Mouse (Mus musculus) adrenal gland, postnatal 10 days (tissue): Measurements from ENCODE around the gene Mn1. TPM values are rescaled to one million over a fixed set of nuclear protein-coding genes. Genes with fewer than 3 reads are reported as not detected.

ENCODE experiments used
- DNase-seq: peaks from one replicate; pipeline ENCODE4 v3.0.0; 2021; ENCODE audit warnings: mixed read lengths
- total RNA-seq, 2 experiments: library from RNA; stranded (reverse); gene quantifications; 2 replicates each; pipeline ENCODE4 v1.2.3; 2021

Gene Mn1
- total RNA-seq, 2 experiments from 2014 or later, result 6.4 to 8.5 TPM

DNA sequence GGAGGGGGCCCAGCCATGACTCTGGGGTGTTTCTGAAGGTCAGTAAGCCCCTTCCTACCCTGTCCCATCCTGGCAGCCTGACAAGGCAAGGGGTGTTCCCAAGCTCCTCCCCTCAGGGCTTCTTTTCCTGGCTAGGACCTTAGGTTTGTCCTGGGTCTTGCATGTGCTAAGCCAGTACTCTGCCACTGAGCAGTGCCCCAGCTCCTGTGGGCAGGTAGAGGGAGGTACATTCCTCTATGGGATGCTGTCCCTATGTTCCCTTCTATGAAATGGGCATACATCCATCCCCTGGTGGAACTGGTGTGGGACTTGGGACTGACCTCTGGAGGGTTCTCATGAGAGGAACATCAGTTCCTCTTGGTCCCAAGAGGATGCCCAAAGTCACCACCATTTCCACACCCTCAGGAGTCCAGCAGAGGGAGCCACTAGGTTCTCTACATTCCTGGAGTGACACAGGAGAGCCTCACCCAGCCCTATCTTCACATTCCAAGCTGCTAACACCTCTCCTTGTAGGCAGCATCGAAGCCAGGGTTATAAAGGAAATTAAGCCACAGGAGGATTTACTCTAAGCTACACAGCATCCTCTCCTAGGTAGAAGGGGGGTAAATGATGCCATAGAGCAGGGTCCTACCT, 7.6 kb upstream of the Mn1 start:
- DNase-seq, result peak; percentile 42

DNA sequence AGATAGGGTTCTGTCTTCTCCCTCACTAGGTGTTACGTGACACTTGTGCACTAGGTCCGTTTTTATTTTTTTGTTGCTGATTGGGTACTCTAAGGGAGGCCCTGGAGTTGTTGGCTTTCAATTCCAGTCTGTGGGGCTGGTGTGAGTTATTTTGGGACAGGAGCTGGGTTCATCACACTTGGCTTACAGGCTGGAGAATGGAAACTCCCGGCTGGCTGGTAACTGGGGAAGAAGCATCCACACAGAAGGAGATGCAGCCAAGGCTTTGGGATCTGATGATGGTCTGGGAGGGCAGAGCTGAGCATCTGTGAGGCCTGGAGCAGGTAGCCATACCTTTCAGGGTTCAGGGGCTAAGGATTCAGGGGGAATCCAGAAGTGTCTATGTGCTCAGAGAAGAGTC, 6.5 kb upstream of the Mn1 start:
- no peak for DNase-seq

DNA sequence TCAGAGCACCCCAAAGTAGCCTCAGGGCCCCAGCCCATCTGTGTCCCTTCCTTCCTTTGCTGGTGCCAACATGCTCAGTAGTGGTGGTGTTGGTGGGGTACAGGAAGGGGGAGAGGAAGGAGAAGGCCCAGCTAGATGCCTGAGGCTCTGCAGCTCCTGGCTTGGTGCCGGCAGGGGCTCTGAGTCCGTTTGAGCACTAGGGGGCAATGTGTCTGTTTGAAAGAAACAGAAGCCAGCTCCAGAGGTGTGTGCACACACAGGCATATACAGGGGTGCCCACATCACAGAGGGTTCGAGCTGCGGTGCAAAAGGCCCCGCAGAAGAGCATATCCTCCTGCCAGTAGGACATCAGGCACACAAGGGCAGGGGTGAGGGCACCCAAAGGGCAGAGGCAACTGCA, 3.0 kb upstream of the Mn1 start:
- peak; percentile 86 for DNase-seq

DNA sequence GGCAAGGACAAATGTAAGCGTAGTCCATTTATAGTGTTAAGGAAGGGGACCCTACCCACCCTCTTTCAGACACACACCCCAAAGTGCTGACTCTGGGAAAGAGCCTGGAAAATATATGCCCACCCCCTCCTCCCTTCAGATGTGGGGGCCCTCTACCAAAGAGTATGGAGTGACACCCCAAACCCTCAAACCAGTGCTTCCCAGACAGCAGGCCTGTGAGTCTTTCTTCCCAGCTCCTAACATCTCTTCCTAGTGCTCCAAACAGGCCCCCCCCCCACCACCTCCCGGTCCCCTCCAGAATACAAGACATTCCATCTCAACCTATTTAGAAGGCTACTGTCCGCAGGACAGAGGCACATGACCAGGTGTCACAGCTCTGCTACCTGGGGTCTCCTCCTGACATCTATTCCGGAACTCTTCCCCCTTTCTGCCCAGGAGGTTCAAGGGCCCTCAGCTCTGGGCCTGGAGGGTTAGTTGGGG, 2.4 kb upstream of the Mn1 start:
- no peak for DNase-seq

DNA sequence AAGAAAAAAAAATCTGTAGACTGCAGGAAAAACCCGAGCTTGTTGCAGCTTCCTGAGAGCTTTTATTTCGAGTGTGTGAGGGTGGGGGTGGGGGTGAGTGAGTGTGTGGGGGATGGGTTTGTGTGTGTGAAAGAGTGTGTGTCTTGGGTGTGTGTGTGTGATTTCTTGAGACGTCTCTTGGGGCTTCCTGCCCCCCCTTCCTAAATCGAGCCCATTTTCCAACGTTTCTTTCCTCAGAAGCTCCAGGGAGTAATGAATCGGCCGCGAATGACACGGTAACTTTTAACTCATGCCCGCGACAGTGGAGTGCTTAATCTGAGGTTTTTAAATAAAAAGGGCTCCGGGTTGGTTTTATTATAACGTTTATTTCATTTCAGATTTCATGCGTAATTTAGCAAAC, 1.6 kb upstream of the Mn1 start:
- DNase-seq, result no peak

DNA sequence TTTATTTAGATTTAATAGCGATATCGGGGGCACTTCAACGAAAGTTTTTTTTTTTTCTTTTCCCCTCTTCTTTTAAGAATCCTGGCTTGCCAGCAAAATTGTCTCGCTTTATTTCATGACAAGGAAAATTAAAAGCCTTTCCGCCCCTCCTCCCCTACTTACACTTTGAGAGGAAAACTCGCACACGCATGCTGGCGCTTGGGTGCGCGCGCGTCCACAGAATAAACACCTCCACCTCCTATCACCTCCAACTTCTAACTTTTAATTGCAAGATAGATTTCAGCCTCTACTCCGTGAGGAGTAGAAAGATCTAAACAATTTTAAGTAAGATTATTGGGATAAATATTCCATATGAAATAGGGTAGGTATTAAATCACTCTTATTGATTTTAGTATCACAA, 1.1 kb upstream of the Mn1 start:
- DNase-seq, result no peak

DNA sequence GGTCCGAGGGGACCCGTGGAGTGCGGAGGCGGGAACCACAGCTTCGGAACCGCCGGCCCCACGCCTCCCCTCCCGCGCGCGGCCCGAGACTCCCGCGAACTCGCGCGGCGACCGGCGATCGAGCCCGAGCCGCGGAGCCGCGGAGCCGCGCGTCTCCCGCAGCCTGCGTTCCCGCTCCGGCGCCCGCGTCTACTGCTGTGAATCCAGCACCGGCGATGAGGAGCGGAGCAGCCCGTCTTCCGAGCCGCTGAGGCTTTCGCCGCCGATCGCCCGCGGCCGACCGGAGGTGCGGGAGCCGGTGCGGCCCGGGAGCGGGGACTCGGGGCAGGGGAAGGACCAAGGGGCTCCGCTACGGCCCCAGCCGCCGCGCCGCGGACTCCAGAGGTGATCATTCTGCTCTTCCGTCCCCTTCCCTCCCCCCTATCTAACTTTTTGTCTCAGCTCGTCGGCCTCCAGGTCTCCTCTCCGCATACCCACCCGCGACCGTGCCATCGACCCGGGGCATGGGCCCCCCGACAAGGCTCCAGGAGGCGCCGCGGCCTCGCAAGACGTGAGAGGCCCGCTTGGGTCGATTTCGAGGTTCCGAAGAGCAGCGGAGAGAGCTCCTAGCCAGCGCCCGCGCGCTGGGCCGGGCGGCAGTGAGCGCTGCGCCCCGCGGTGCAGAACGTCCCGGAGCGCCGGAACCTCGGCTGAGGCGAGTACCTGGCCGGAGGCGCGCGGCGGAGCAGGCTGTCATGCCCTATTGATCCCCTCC, 393 bp downstream of the Mn1 start:
- peak; percentile 46 for DNase-seq

DNA sequence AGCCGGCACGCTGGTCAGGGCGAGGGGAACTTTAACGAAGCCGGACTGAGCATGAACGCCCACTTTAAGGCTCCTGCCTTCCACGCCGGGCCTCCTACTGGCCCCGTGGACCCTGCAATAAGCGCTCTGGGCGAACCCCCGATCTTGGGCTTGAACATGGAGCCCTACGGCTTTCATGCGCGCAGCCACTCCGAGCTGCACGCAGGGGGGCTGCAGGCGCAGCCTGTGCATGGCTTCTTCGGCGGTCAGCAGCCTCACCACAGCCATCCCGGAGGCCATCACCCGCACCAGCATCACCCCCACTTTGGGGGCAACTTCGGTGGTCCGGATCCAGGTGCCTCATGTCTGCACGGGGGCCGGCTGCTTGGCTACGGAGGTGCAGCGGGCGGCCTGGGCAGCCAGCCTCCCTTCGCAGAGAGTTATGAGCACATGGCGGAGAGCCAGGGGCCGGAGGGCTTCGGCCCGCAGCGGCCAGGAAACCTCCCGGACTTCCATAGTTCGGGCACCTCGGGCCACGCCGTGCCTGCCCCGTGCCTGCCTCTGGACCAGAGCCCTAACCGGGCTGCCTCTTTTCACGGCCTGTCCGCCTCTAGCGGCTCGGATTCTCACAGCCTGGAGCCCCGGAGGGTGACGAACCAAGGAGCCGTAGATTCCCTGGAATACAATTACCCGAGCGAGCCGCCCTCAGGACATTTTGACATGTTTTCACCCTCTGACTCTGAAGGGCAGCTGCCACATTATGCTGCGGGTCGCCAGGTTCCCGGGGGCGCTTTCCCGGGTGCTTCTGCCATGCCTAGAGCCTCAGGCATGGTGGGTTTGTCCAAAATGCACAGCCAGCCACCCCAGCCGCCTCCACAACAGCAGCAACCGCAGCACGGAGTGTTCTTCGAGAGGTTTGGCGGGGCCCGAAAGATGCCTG, 1.3 kb downstream of the Mn1 start:
- DNase-seq, result peak; percentile 28

DNA sequence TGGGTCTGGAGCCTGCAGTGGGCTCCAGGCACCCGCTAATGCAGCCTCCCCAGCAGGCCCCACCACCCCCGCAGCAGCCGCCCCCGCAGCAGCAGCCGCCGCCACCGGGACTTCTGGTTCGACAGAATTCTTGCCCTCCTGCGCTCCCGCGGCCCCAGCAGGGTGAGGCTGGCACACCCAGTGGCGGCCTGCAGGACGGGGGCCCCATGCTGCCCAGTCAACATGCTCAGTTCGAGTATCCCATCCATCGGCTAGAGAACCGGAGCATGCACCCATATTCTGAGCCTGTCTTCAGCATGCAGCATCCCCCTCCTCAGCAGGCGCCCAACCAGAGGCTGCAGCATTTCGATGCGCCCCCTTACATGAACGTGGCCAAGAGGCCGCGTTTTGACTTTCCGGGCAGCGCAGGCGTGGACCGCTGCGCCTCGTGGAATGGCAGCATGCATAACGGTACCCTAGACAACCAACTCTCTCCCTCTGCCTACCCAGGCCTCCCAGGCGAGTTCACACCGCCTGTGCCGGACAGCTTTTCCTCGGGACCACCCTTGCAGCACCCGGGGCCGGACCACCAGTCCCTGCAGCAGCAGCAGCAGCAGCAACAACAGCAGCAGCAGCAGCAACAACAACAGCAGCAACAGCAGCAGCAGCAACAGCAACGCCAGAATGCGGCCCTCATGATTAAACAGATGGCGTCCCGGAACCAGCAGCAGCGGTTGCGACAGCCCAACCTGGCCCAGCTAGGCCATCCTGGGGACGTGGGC, 2.1 kb downstream of the Mn1 start:
- DNase-seq, result no peak

DNA sequence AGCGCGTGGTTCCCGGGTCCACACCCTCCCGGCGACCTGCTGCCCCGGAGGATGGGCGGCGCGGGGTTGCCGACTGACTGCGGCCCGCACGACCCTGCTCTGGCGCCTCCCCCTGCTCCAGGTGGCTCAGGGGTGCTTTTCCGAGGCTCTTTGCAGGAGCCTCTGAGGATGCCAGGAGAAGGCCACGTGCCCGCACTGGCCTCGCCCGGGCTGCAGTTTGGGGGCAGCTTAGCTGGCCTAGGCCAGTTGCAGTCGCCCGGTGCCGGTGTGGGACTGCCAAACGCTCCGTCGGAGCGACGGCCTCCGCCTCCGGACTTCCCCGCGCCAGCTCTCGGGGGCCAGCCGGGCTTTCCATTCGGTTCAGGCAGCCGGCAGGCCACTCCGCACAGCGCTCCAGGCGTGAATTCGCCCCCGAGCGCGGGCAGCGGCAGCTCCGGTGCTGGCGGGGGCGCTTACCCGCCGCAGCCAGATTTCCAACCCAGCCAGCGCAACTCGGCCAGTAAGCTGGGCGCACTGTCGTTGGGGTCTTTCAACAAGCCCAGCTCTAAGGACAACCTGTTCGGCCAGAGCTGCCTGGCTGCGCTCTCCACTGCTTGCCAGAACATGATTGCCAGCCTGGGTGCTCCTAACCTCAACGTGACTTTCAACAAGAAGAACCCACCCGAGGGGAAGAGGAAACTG, 3.0 kb downstream of the Mn1 start:
- DNase-seq, result no peak

DNA sequence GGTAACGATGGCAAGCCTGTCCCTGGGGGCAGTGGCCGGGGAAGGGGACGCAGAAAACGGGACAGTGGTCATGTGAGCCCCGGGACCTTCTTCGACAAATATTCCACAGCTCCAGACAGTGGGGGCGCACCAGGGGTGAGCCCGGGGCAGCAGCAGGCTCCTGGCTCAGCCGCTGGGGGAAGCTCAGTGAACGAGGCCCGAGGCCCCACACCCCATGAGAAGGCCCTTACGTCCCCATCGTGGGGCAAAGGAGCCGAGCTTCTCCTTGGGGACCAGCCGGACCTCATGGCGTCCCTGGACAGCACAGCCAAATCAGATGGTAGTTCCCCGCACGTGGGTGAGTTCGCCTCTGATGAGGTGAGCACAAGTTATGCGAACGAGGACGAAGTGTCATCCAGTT, 3.7 kb downstream of the Mn1 start:
- no peak for DNase-seq

DNA sequence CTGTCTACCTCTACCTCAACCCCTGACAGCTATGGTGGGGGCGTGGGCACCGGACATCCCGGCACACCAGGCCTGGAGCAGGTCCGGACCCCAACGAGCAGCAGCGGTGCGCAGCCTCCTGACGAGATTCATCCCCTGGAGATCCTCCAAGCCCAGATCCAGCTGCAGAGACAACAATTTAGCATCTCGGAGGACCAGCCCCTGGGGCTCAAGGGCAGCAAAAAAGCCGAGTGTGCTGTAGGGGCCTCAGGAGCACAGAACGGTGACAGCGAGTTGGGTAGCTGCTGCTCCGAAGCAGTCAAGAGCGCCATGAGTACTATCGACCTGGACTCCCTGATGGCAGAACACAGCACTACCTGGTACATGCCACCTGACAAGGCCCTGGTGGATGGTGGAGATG, 4.3 kb downstream of the Mn1 start:
- DNase-seq, result no peak

DNA sequence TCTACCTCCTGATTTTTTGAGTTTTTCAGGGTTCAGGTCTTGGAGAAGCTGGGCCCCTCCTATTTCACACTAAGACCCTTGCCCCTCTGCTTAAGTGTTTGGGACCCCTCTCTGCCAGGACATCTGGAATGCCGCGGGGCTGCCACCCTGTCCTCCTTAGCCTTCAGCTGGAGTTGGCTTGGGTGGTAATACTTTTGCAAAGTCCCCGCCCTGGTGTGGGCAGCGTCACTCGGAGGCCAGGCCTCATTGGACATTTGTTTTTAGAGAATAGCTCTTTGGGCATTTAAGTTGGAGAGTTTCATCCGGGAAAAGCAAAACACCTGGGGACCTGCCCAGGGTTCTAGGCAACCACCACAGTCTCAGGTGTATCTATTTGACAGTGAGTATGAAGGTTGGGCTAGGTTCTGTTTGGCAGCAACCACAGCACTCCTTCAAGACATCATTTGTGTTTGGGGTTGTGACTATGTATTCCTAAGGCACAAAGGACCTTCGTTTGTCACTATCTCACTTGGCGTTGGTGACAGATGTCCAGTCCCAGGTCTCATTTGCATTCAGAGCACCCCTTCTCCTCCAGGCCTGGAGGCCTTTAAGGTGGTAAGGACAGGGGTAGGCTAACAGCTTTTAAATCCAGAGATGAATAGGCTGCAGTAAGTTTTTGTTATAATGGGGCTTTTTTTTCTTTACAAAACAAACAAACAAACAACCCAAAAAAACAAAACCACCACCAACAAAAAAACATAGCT, 5.1 kb downstream of the Mn1 start:
- no peak for DNase-seq

DNA sequence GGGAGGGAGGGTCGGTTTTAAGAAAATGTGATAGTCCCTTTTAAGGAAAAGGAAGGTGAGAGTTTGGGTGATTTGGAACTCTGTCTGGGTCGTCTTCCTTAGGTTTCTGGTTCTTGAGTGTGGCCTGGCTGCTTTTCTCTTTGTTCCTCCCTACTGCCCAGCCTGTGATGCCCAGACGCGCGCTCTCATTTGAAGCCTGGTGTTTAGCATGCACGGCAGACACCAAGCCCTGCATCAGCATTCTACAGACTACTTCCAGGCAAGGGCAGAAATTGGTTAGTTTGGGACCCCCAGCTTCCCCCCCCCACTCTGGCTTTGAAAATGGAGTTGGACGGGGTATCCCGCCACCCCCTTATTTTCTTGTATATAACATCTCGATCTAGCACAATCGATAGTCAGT, 5.8 kb downstream of the Mn1 start:
- no peak for DNase-seq

DNA sequence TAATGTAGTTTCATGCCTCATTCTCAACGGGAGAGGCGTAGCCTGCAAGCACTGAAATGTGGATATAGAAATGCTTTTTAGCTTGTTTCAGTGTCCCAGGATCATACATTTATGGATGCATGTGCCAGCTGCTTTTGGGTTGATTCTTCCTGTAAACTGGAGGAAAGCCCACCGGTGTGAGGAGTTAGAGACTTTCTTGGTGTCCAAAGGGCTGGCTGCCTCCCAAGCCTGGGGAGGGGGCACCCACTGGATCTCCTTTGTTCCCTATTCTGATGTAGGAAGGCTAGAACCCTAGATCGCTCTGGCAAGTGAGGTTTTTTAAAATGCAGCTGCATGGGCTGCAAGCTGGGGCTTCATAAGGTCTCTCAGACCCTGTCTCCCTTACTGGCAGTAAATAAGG, 6.5 kb downstream of the Mn1 start:
- DNase-seq, result no peak

DNA sequence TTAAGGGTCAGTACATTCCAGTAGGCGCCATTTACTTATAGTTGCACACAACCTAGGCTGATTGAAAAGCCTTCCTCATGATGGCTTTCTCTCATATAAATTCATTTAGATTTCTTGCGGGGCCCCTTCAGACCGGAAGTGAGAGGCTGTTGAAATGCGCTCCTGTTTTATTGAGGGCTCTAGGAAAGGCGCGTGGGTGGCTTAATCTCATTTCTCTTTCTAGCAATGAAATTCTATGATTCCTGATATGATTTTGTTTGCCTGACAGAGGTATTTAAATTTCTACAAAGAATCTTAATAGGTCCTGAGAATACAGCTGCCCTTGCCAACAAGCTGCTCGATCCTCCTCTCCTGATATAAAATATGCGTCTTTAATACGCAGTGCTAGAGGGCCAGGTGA, 8.7 kb downstream of the Mn1 start:
- DNase-seq, result no peak

DNA sequence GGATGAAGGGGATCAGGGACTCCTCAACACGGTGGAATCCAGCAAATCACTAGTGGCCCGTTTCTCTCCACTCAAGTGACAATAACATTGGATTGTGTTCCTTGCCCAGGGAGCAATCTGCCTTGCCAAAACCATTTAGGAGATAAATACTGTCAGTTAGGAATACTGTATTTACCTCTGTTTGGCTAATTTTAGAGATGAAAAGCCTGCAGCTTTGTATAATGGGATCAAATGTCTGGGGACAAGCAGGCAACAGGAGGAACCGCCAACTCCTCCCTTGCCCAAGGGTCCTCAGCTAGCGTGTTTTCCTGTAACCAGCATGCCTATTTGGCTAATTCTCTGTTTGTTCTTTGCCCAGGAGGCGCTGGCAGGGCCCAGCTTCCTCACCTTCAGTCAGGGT, 9.1 kb downstream of the Mn1 start:
- no peak for DNase-seq

DNA sequence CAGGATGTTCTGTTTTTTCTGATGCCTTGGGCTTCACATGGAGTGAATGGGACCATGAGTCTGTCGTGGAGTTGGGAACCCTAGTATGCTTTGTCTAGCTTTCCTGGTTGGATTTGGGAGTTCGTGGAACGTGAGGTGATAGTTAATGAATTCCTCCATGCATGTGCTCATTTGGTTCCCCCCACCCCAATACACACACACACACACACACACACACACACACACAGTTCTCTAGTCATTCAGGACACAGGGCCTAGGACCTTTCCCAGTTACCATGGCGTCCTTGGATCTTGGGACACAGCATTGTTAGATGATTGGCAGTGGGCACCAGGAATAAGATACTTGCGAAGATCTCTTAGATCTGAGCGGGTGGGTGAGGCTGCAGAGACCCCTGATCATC, 11.7 kb downstream of the Mn1 start:
- DNase-seq, result no peak

DNA sequence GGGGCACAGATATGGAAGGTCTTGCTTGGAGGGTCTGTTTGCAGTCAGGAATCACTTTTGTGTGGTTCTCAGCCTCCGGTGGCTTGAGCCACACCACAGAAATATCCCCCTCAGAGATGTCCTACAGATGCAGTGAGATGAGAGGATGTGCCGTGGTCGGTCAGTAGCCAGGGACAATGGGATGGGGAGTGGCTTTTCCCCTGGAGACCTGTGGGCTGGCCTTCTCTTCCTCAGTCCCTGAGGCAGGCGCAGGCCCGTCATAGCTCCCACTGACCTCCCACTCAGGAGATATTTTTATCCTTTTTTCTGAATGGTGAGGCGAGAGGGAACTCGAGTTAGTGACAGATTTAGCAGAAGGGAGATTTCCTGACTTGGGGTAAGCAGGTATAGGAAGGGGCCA, 12.6 kb downstream of the Mn1 start:
- DNase-seq, result no peak

DNA sequence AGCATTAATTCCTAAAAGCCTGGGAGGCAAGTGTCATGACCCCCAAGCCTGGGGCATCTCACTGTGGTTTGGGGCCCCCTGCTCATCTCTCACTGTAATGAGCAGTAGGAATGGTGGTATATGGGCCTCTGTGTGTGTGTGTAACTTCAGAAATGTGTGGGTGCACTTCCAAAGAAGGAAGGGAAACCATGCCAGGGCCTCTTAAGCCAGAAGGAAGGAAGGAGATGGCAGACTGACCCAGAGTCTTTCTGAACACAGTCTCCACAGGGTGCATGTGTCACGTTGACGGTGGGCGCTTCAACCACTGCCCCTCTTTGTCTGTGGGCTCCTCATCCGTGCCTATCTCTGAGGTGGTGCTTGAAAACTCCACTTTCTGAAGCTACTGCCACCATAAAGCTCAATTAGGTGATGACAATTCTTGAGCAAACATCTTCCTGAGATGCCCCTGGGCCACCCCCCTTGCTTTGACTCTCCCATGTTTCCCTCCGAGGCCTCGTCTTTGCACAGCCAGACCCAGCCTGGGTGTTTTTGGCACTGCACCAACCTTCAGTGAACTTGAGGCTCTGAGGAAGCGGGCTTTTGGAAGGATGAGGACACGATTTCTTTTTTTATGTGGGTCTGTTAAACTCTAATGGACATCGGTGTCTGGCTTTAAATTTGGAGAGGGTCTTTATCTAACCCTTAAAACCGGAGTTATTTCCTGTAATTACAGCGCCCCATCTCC, 14.0 kb downstream of the Mn1 start:
- DNase-seq, result peak; percentile 32
